Mouse (Mus musculus) liver, adult 2 months (tissue): ENCODE measurements around the gene Wnk4. TPM values are rescaled to one million over a fixed set of nuclear protein-coding genes. Genes with fewer than 3 reads are reported as not detected.
A peak's percentile ranks its signal among the peaks of the same experiment; 100 is the strongest.

Source experiments
- DNase-seq: peaks from one replicate; pipeline ENCODE4 v3.0.0-alpha.2; 2011; ENCODE audit warnings: low read depth, low spot score; ENCODE audit errors: extremely low read depth
- H3K27ac ChIP-seq: fragments of 200-500 bp; replicated peaks from 2 replicates; pipeline ENCODE4 v1.5.1; 2012; ENCODE audit warnings: low read depth, mild to moderate bottlenecking, control low read depth, inconsistent platforms, low read length; ENCODE audit not compliant: insufficient read depth
- H3K27me3 ChIP-seq: fragments of 200-500 bp; 2 replicates; pipeline ENCODE4 v1.6.1; 2012; ENCODE audit warnings: mild to moderate bottlenecking, moderate library complexity, low read length, inconsistent platforms; ENCODE audit not compliant: control insufficient read depth, insufficient read depth
- H3K36me3 ChIP-seq: fragments of 200-500 bp; 2 replicates; pipeline ENCODE4 v1.6.1; 2012; ENCODE audit warnings: low read length, inconsistent platforms; ENCODE audit not compliant: control insufficient read depth, insufficient read depth
- H3K4me1 ChIP-seq: fragments of 200-500 bp; 2 replicates; pipeline ENCODE4 v1.6.1; 2011; ENCODE audit warnings: low read length; ENCODE audit not compliant: control insufficient read depth, insufficient read depth
- H3K4me3 ChIP-seq: fragments of 200-500 bp; 2 replicates; pipeline ENCODE4 v1.5.1; 2011; ENCODE audit warnings: low read depth, mild to moderate bottlenecking, control low read depth, low read length, moderate library complexity; ENCODE audit not compliant: insufficient read depth
- H3K79me2 ChIP-seq: fragments of 200-500 bp; 2 replicates; pipeline ENCODE4 v1.6.1; 2012; ENCODE audit warnings: inconsistent platforms, mild to moderate bottlenecking, low read length, moderate library complexity; ENCODE audit not compliant: control insufficient read depth, insufficient read depth
- H3K9ac ChIP-seq: fragments of 200-500 bp; 2 replicates; pipeline ENCODE4 v1.6.1; 2012; ENCODE audit warnings: low read depth, mild to moderate bottlenecking, control low read depth, inconsistent platforms, low read length
- CTCF ChIP-seq: fragments of 200-500 bp; IDR thresholded peaks from 2 replicates; pipeline ENCODE4 v1.5.1; 2011; ENCODE audit warnings: low read depth, low read length, control low read depth
- POLR2A ChIP-seq: fragments of 200-500 bp; IDR thresholded peaks from 2 replicates; pipeline ENCODE4 v1.6.1; 2011; ENCODE audit warnings: low read length, control low read depth; ENCODE audit not compliant: insufficient read depth; ENCODE audit errors: extremely low read depth
- WGBS: fragments of 180-500 bp; shearing (Covaris S2); methylation state at CpG from one replicate; pipeline ENCODE4 v1.1.7; 2018; 5-methylcytosine and 5-hydroxymethylcytosine counted together
- polyA plus RNA-seq: library from polyadenylated mRNA; depleted of rRNA; stranded (reverse); fragments of >200 nt; gene quantifications from 2 replicates; pipeline ENCODE4 v1.2.3, GENCODE M21; 2012
- total RNA-seq: library from RNA; depleted of rRNA; stranded (reverse); fragments of >200 nt; gene quantifications from 2 replicates; pipeline ENCODE4 v1.2.3, GENCODE M21; 2014

The Wnk4 gene
- total and polyA plus RNA-seq, 2 experiments, result 0.37 to 1.1 TPM

- WGBS, result 61% methylated on average over 7 of the region's 7 CpGs
- H3K27ac ChIP-seq, result peak overlapping the region; percentile 70
- TF ChIP-seq CTCF, result no peak
- no peak for TF ChIP-seq POLR2A
- peak overlapping the region; percentile 87 for H3K9ac ChIP-seq
- H3K4me1 ChIP-seq, result peaks cover 1% of the 10 kb centered on the region; the same call in 1 of the 2 replicates
- peak overlapping the region; percentile 97 for H3K4me3 ChIP-seq
- peaks cover 8% of the 10 kb centered on the region; the same call in 1 of the 2 replicates for H3K27me3 ChIP-seq
- DNase-seq, result no peak
- H3K36me3 ChIP-seq, result no peaks in the 10 kb centered on the region
- H3K79me2 ChIP-seq, result no peaks in the 10 kb centered on the region
Measured at GRCm38 (mm10) chr11:101246702-101247012, 13.7 kb upstream of the Wnk4 start.

- Histone ChIP-seq H3K27ac (peak overlapping the region; percentile 70), H3K4me3 (peak overlapping the region; percentile 97), H3K4me1 (peaks cover 1% of the 10 kb centered on the region; the same call in 1 of the 2 replicates), H3K79me2 (no peaks in the 10 kb centered on the region), H3K27me3 (peaks cover 8% of the 10 kb centered on the region; the same call in 1 of the 2 replicates), H3K36me3 (no peaks in the 10 kb centered on the region), H3K9ac (peak overlapping the region; percentile 33; the same call in 1 of the 2 replicates)
- no peak for TF ChIP-seq POLR2A
- TF ChIP-seq CTCF, result no peak
- 83% methylated on average over 6 of the region's 6 CpGs for WGBS
- DNase-seq, result no peak
Measured at GRCm38 (mm10) chr11:101247521-101248030, 12.8 kb upstream of the Wnk4 start.

- TF ChIP-seq CTCF (peak; percentile 56), POLR2A (no peak)
- H3K36me3 ChIP-seq, result no peaks in the 10 kb centered on the region
- no peak overlapping the region for H3K9ac ChIP-seq
- WGBS, result 39% methylated on average over 14 of the region's 14 CpGs
- peak; percentile 58 for DNase-seq
- no peaks in the 10 kb centered on the region for H3K79me2 ChIP-seq
- no peak overlapping the region for H3K4me3 ChIP-seq
- peaks cover 8% of the 10 kb centered on the region; the same call in 1 of the 2 replicates for H3K27me3 ChIP-seq
- H3K27ac ChIP-seq, result 0 out of 2 replicates have a peak overlapping the region, but pooled peaks have one; percentile 70
- peaks cover 5% of the 10 kb centered on the region for H3K4me1 ChIP-seq
Measured at GRCm38 (mm10) chr11:101248258-101248994, 11.9 kb upstream of the Wnk4 start.

- TF ChIP-seq CTCF (no peak), POLR2A (no peak)
- 59% methylated on average over 2 of the region's 2 CpGs for WGBS
- Histone ChIP-seq H3K4me3 (no peak overlapping the region), H3K27ac (no peak overlapping the region), H3K4me1 (peaks cover 4% of the 10 kb centered on the region; the same call in 1 of the 2 replicates), H3K9ac (no peak overlapping the region), H3K36me3 (no peaks in the 10 kb centered on the region), H3K27me3 (peaks cover 5% of the 10 kb centered on the region; the same call in 1 of the 2 replicates), H3K79me2 (peaks cover 6% of the 10 kb centered on the region; the same call in 1 of the 2 replicates)
- DNase-seq, result no peak
Measured at GRCm38 (mm10) chr11:101251031-101251430, 9.3 kb upstream of the Wnk4 start.

- Histone ChIP-seq H3K79me2 (peaks cover 6% of the 10 kb centered on the region; the same call in 1 of the 2 replicates), H3K27me3 (no peaks in the 10 kb centered on the region), H3K36me3 (no peaks in the 10 kb centered on the region), H3K4me1 (peaks cover 4% of the 10 kb centered on the region; the same call in 1 of the 2 replicates), H3K27ac (peak overlapping the region; percentile 17), H3K9ac (peak overlapping the region; percentile 69), H3K4me3 (peak overlapping the region; percentile 76)
- DNase-seq, result no peak
- WGBS, result 1% methylated on average over 7 of the region's 7 CpGs
- TF ChIP-seq CTCF (no peak), POLR2A (no peak)
Measured at GRCm38 (mm10) chr11:101252941-101253340, 7.4 kb upstream of the Wnk4 start.
